Mouse (Mus musculus): ENCODE data around the gene Wwc1. TPM values are rescaled to one million over a fixed set of nuclear protein-coding genes. Genes with fewer than 3 reads are reported as not detected.

Wwc1 gene
- total and polyA plus RNA-seq, 3 experiments: 0.89 to 8.7 (median 2.0) TPM

- DNase-seq (ENCODE audit: extremely low read depth): no peak
- Histone ChIP-seq H3K79me2 (replicated peaks; ENCODE audit: control insufficient read depth, extremely low read depth, insufficient read depth, poor library complexity, severe bottlenecking) (no peaks in the 10 kb centered on the region), H3K9me3 (replicated peaks; ENCODE audit: low read length) (peaks cover 11% of the 10 kb centered on the region), H3K27ac (ENCODE audit: insufficient read depth, low read depth) (no peak overlapping the region), H3K4me3 (replicated peaks in 1 of 3; ENCODE audit: low read depth in 2 of 3, low read length in 2 of 3, poor library complexity in 1 of 3) (no peak overlapping the region), H3K4me2 (ENCODE audit: insufficient read depth, low read depth, poor library complexity, severe bottlenecking) (no peak overlapping the region), H3K4me1 (ENCODE audit: control insufficient read depth in 1 of 2, insufficient read depth in 2 of 2) (peaks cover 2 to 8% of the 10 kb centered on the region in 2 experiments; a peak in 2 of 4 replicates), H3K36me3 (replicated peaks in 1 of 2; ENCODE audit: control insufficient read depth in 1 of 2, insufficient read depth in 1 of 2, low read length in 1 of 2) (peaks cover 0 to 12% of the 10 kb centered on the region in 2 experiments), H3K27me3 (replicated peaks) (no peaks in the 10 kb centered on the region), H3K9ac (ENCODE audit: insufficient read depth, low read depth) (no peak overlapping the region)
- dilution Hi-C loops (cut with MboI; ENCODE audit: extremely low pct_ligation_motif_present, extremely low pct_unique_long_range_greater_than_20kb, low sequenced_read_pairs) (no loop called here), in situ Hi-C loops (cut with MboI; ENCODE audit: low pct_ligation_motif_present, low pct_unique_long_range_greater_than_20kb, low sequenced_read_pairs) (no loop called here)
- TF ChIP-seq USF2 (conservative IDR thresholded peaks at IDR 0.05; ENCODE audit: low read depth, low read length) (no peak), NELFE (IDR thresholded peaks at IDR 0.05; ENCODE audit: low read depth, low read length) (no peak), BHLHE40 (IDR thresholded peaks at IDR 0.05; ENCODE audit: low read depth, low read length) (no peak), CTCF (conservative IDR thresholded peaks at IDR 0.05 in 1 of 2, IDR thresholded peaks at IDR 0.05 in 1 of 2; ENCODE audit: low read depth in 2 of 2, low read length in 2 of 2) (no peak), MEF2A (IDR thresholded peaks at IDR 0.05; ENCODE audit: borderline replicate concordance, low read depth, low read length) (no peak), ZMIZ1 (IDR thresholded peaks at IDR 0.05; ENCODE audit: low read depth, low read length) (no peak), MAZ (IDR thresholded peaks at IDR 0.05; ENCODE audit: low read depth, low read length) (no peak), MAFK (IDR thresholded peaks at IDR 0.05; ENCODE audit: insufficient replicate concordance, low read length) (no peak), USF1 (IDR thresholded peaks at IDR 0.05; ENCODE audit: low read depth, low read length) (no peak), ETS1 (conservative IDR thresholded peaks at IDR 0.05; ENCODE audit: low read depth, low read length) (no peak), KAT2A (IDR thresholded peaks at IDR 0.05; ENCODE audit: insufficient replicate concordance, low read length) (no peak), RCOR1 (conservative IDR thresholded peaks at IDR 0.05; ENCODE audit: low read depth, low read length) (no peak), MAX (IDR thresholded peaks at IDR 0.05; ENCODE audit: low read length) (no peak)
Observed at GRCm38 (mm10) chr11:35798495-35798820, 181.9 kb downstream of the Wwc1 start.

GRCm38 (mm10) chr11:35797751-35798494 is 182.4 kb downstream of the Wwc1 start:
- Histone ChIP-seq H3K36me3 (replicated peaks in 1 of 2; ENCODE audit: control insufficient read depth in 1 of 2, insufficient read depth in 1 of 2, low read length in 1 of 2) (peaks cover 0 to 12% of the 10 kb centered on the region in 2 experiments), H3K4me1 (ENCODE audit: control insufficient read depth in 1 of 2, insufficient read depth in 2 of 2) (peaks cover 5 to 14% of the 10 kb centered on the region in 2 experiments), H3K9me3 (replicated peaks; ENCODE audit: low read length) (peaks cover 11% of the 10 kb centered on the region), H3K79me2 (replicated peaks; ENCODE audit: control insufficient read depth, extremely low read depth, insufficient read depth, poor library complexity, severe bottlenecking) (no peaks in the 10 kb centered on the region), H3K4me3 (replicated peaks in 1 of 3; ENCODE audit: low read depth in 2 of 3, low read length in 2 of 3, poor library complexity in 1 of 3) (no peak overlapping the region), H3K27me3 (replicated peaks) (no peaks in the 10 kb centered on the region), H3K27ac (ENCODE audit: insufficient read depth, low read depth) (no peak overlapping the region), H3K9ac (ENCODE audit: insufficient read depth, low read depth) (no peak overlapping the region), H3K4me2 (ENCODE audit: insufficient read depth, low read depth, poor library complexity, severe bottlenecking) (no peak overlapping the region)
- TF ChIP-seq MXI1 (IDR thresholded peaks at IDR 0.05; ENCODE audit: low read depth, low read length) (no peak), ZKSCAN1 (IDR thresholded peaks at IDR 0.05; ENCODE audit: borderline replicate concordance, low read depth, low read length) (no peak), MAFK (IDR thresholded peaks at IDR 0.05; ENCODE audit: insufficient replicate concordance, low read length) (no peak), TCF12 (IDR thresholded peaks at IDR 0.05; ENCODE audit: low read depth, low read length) (no peak), MEF2A (IDR thresholded peaks at IDR 0.05; ENCODE audit: borderline replicate concordance, low read depth, low read length) (no peak), MAZ (IDR thresholded peaks at IDR 0.05; ENCODE audit: low read depth, low read length) (no peak), USF2 (conservative IDR thresholded peaks at IDR 0.05; ENCODE audit: low read depth, low read length) (no peak), HCFC1 (IDR thresholded peaks at IDR 0.05; ENCODE audit: low read depth, low read length) (no peak), PAX5 (IDR thresholded peaks at IDR 0.05; ENCODE audit: low read length) (no peak), RCOR1 (conservative IDR thresholded peaks at IDR 0.05; ENCODE audit: low read depth, low read length) (no peak), UBTF (IDR thresholded peaks at IDR 0.05; ENCODE audit: low read depth, low read length) (no peak), E2F4 (IDR thresholded peaks at IDR 0.05; ENCODE audit: insufficient replicate concordance, low read depth, low read length) (no peak), GABPA (IDR thresholded peaks at IDR 0.05; ENCODE audit: insufficient replicate concordance, low read depth, low read length) (no peak), BHLHE40 (IDR thresholded peaks at IDR 0.05; ENCODE audit: low read depth, low read length) (no peak), POLR2A (IDR thresholded peaks at IDR 0.05; ENCODE audit: low read depth, low read length) (no peak), JUN (IDR thresholded peaks at IDR 0.05; ENCODE audit: insufficient read depth, low read depth, low read length) (no peak)
- dilution Hi-C loops (cut with MboI; ENCODE audit: extremely low pct_ligation_motif_present, extremely low pct_unique_long_range_greater_than_20kb, low sequenced_read_pairs): no loop called here
- in situ Hi-C loops (cut with MboI; ENCODE audit: low pct_ligation_motif_present, low pct_unique_long_range_greater_than_20kb, low sequenced_read_pairs): no loop called here
- no peak for DNase-seq (ENCODE audit: extremely low read depth)
